ENCODE assay signal across 13 mouse cellular contexts in the genomic region with DNA sequence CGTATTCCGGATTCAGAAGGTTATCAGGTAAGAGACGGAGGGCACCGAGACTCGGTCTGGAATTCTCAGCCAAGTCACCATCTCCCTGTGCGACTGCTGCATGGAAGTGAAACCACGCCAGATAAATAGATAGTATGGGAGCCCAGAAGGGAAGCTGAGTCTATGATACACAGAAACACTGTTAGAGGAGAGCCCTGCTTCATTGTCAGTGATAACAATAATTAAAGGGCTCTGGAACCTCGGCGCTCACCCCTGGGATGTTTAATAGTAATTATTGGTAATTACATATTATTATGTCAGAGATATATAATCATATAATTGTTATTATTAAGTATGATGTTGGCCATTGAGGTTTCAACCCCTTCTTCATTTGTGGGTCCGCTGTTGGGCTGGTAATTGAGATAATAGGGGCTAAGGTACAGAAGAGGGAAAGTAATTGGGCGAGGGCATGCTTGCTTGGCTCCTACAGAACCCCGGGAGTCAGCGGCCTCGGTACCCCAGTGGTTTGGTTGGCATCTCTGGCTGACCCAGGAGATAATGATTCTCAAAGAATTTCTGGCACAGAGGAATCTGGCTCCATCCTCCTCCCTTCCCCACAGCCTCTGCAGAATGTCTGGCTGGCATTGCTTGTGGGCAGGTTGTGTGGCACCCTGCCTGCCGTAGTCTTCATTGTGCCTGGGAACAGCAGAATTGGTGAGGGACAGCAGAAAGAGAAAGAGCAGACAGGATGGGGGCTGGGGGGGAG.
DNase-seq lines count a peak whose midpoint lies in the region; ATAC-seq lines count a peak whose summit lies in the region.
"Had no signal": no experiment of that assay in that cellular context is flagged by ENCODE, and none has a peak within 500 bp of the region (broad histone marks: within the 10 kb centered on the region; RNA-seq: fewer than 3 reads in every experiment).

No protein-coding gene starts in this region.

- DNase-seq in layer of hippocampus, adult 11-12 months (ENCODE audit: low spot score): peak; percentile 47
- no peak for DNase-seq in layer of hippocampus, adult 8-10 months (ENCODE audit: low spot score in 2 of 2)
- DNase-seq in brain, adult 2 months (ENCODE audit: low read depth, low spot score): peak; percentile 79
- DNase-seq in cerebellum, adult 8-10 months: peak; percentile 45
- peak; percentile 45 for DNase-seq in forebrain, embryonic 14.5 days (ENCODE audit: low spot score)
- DNase-seq in adrenal gland, postnatal 25 days: no peak
- no peak for DNase-seq in ovary, postnatal 10 days (ENCODE audit: low spot score)
- DNase-seq in spleen, postnatal 14 days (ENCODE audit: low spot score in 2 of 2): no peak
- DNase-seq: gastrocnemius, postnatal 25 days; kidney, postnatal 14 days; lung, adult 2 months had no signal

- H3K9me3 ChIP-seq in forebrain, embryonic 14.5 days (replicated peaks; ENCODE audit: control insufficient read depth, low read length): no peaks in the 10 kb centered on the region
- H3K9me3 ChIP-seq: heart, embryonic 13.5 days; neural tube, embryonic 12.5 days had no signal

- no peak overlapping the region for H3K9ac ChIP-seq in forebrain, embryonic 14.5 days (ENCODE audit: low read length)
- H3K9ac ChIP-seq: heart, embryonic 13.5 days; neural tube, embryonic 12.5 days had no signal

- H3K27me3 ChIP-seq in forebrain, embryonic 14.5 days (replicated peaks; ENCODE audit: control insufficient read depth, insufficient read depth, low read length): no peaks in the 10 kb centered on the region

- no peak overlapping the region; the same call in 1 of the 2 replicates for H3K27ac ChIP-seq in forebrain, embryonic 14.5 days (ENCODE audit: low read depth, low read length)
- H3K27ac ChIP-seq: heart, embryonic 13.5 days; neural tube, embryonic 12.5 days had no signal

- H3K4me2 ChIP-seq in forebrain, embryonic 14.5 days (ENCODE audit: low read length): no peak overlapping the region
- H3K4me2 ChIP-seq: heart, embryonic 13.5 days; neural tube, embryonic 12.5 days had no signal

- no peak overlapping the region for H3K4me3 ChIP-seq in forebrain, embryonic 14.5 days (ENCODE audit: low read depth, low read length)
- H3K4me3 ChIP-seq: heart, embryonic 13.5 days; neural tube, embryonic 12.5 days had no signal

- H3K4me1 ChIP-seq in forebrain, embryonic 14.5 days (ENCODE audit: control insufficient read depth, insufficient read depth, low read length): peaks cover 10% of the 10 kb centered on the region

- peak; percentile 26; the same call in 1 of the 2 replicates for ATAC-seq in forebrain, embryonic 14.5 days

- WGBS in forebrain, embryonic 14.5 days: 80% methylated on average over 15 of the region's 15 CpGs

- H3K36me3 ChIP-seq in forebrain, embryonic 14.5 days (ENCODE audit: control insufficient read depth, insufficient read depth, low read length): no peaks in the 10 kb centered on the region
- H3K36me3 ChIP-seq: heart, embryonic 13.5 days; neural tube, embryonic 12.5 days had no signal

Comparison
In these comparisons a context has a peak if more than half of its experiments do, and no peak if none do; other contexts are left out.
1. DNase-seq: peak in layer of hippocampus, adult 11-12 months (single experiment), brain, adult 2 months (single experiment), cerebellum, adult 8-10 months (single experiment) and forebrain, embryonic 14.5 days (single experiment); none in layer of hippocampus, adult 8-10 months (0 of 2), adrenal gland, postnatal 25 days (single experiment), ovary, postnatal 10 days (single experiment) and spleen, postnatal 14 days (0 of 2).